Mouse (Mus musculus) liver, embryonic 14.5 days (tissue): ENCODE measurements at regions not wholly inside any gene's neighbourhood (a gene's known extent, or its start where the extent isn't known, plus 50 kb on each side); places are given as distances from the start of the nearest gene placed in this dataset.

Experiments
- CTCF ChIP-seq: IDR thresholded peaks from 2 replicates; pipeline ENCODE4 v1.5.1; 2016; ENCODE audit warnings: antibody characterized with exemption, low read depth, control low read depth
- EP300 ChIP-seq: IDR thresholded peaks from 2 replicates; pipeline ENCODE4 v1.6.1; 2016; ENCODE audit warnings: antibody characterized with exemption, low read depth

DNA sequence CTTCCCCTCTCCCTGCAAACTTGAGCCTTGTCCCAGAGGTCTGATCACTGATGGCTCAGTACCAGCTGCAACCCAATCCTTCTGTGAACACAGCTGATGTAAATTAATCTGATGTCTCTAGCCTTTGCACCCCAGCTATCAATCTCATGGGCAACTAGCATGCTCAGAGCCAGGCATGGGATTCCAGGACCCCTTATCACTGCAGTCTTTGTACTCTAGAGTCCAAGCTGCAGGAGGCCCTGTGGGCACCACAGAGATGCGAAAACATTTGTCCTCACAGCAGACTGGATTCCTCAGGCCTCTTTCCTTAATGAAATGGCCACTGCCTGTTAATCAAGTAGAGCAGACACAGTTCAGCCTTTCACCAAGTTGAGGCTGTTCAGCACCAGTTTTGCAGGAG, 272.0 kb upstream of the Rasgrp1 start:
- TF ChIP-seq CTCF: no peak
- no peak for TF ChIP-seq EP300
